Mouse (Mus musculus): Measurements from ENCODE around the gene Tnnc1. TPM values are rescaled to one million over a fixed set of nuclear protein-coding genes. Genes with fewer than 3 reads are reported as not detected.

Tnnc1 gene
- polyA plus RNA-seq, 1 experiment from 2014 or later, result 3.2 TPM

DNA sequence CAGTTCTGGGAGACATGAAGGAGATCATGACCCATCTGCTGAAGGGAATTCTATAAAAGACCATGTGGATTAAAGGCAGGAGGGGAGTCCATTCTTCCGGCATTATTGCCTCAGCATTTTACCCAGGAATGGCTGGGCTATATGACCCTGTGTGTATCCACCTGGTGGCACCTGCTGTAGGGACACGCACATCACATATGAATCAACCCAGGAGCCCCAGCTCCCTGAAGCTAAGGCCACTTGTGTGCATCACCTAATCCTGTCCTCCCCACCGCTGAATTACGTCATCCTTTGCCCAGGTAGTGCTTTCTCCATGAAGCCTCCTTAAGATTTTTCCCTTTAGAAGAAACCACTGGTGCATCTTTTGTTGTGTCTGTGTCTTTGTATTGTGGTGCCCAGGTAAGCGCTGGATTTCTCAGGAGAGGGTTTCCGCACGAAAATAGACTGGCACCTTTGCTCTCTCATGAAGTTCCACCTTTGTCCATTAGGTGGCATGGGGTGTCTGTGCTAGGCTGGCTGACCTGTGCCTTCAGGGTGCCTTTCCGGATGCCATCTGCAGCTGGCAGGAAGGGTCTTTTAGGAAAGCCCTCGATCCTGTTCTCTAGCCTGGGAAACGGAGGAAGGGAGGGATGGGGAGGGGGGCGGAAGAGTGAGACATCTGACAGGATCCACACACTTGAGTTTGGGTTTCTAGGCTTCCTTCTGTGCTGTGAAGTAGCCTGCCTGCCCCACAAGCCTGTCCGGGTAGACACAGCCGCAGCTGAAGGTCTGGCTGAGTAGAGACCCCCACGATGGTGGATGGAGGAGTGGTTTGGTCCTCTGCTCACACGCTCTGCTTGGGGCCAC is 7.3 kb downstream of the Tnnc1 start:
- Histone ChIP-seq H3K9me3 (ENCODE audit: control insufficient read depth, low read length) (no peaks in the 10 kb centered on the region), H3K9ac (peak overlapping the region; percentile 28; the same call in 1 of the 2 replicates), H3K4me2 (replicated peaks) (0 out of 2 replicates have a peak overlapping the region, but pooled peaks have one; percentile 6), H3K27ac (no peak overlapping the region), H3K4me3 (replicated peaks; ENCODE audit: low read length) (no peak overlapping the region), H3K4me1 (replicated peaks; ENCODE audit: control insufficient read depth, insufficient read depth, low read length) (peaks cover 14% of the 10 kb centered on the region), H3K36me3 (replicated peaks; ENCODE audit: control insufficient read depth, insufficient read depth) (no peaks in the 10 kb centered on the region), H3K27me3 (ENCODE audit: control insufficient read depth, insufficient read depth, low read length) (no peaks in the 10 kb centered on the region)
- peak; percentile 83 for DNase-seq (ENCODE audit: low spot score)
- 32% methylated on average over 15 of the region's 15 CpGs for WGBS
- ATAC-seq (ENCODE audit: low FRiP score), result peak; percentile 73

DNA sequence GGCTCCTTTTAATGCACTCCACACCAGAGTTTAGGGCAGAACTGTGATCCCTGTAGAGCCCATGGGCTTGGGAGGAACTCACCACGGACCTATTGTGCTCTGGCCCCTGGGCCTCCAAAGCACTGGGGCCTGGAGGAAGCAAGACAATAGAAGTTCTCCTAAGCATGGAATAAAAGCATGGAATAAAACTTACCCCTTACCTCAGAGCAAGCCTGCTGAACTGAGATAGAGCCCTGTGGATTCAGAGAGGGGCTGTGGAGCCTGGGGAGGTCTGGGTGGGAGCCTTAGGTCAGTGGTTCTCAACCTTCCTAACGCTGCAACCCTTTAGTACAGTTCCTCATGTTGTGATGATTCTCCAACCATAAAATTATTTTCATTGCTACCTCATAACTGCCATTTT is 8.7 kb downstream of the Tnnc1 start, which contains the start of gene Nisch:
Gene Nisch (minus strand): TSS at position 101 of the 400 bp plus-strand sequence.
- H3K9ac ChIP-seq, result peak within 1 kb of the TSS; percentile 37; the same call in 1 of the 2 replicates
- H3K4me3 ChIP-seq (replicated peaks; ENCODE audit: low read length), result no peak within 1 kb of the TSS
- H3K4me1 ChIP-seq (replicated peaks; ENCODE audit: control insufficient read depth, insufficient read depth, low read length), result peaks cover 14% of the 10 kb centered on the region
- WGBS, result 61% methylated on average over 2 of the region's 2 CpGs
- 0 out of 2 replicates have a peak within 1 kb of the TSS, but pooled peaks have one; percentile 11 for H3K27ac ChIP-seq
- no peaks in the 10 kb centered on the region for H3K36me3 ChIP-seq (replicated peaks; ENCODE audit: control insufficient read depth, insufficient read depth)
- H3K9me3 ChIP-seq (ENCODE audit: control insufficient read depth, low read length), result no peaks in the 10 kb centered on the region
- 0 out of 2 replicates have a peak within 1 kb of the TSS, but pooled peaks have one; percentile 6 for H3K4me2 ChIP-seq (replicated peaks)
- DNase-seq (ENCODE audit: low spot score) (no peak), ATAC-seq (ENCODE audit: low FRiP score) (no peak)
- H3K27me3 ChIP-seq (ENCODE audit: control insufficient read depth, insufficient read depth, low read length), result no peaks in the 10 kb centered on the region

DNA sequence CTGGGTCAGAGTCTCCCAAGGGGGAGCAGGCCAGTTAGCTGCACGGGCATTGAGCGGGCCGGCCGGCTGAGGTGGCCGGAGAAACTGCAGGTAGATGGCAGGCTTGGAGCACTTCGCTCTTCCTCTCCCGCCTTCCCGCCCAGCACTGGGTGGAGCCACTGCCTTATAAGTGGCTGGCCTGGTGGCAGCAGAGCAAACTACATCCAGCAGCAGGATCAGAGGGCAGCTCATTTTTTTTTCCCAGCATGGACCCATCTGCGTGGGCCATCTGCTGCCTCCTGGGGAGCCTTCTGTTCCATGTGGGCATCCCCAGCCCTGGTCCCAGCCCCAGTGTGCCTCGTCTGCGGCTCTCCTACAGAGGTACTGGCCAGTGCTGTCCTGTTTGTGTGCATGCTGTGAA is 9.6 kb downstream of the Tnnc1 start, which contains the start of gene Sema3g:
Gene Sema3g (plus strand): TSS at position 195 of the 400 bp plus-strand sequence.
- Histone ChIP-seq H3K4me2 (replicated peaks) (0 out of 2 replicates have a peak within 1 kb of the TSS, but pooled peaks have one; percentile 5), H3K4me3 (replicated peaks; ENCODE audit: low read length) (no peak within 1 kb of the TSS), H3K27me3 (ENCODE audit: control insufficient read depth, insufficient read depth, low read length) (no peaks in the 10 kb centered on the region), H3K36me3 (replicated peaks; ENCODE audit: control insufficient read depth, insufficient read depth) (no peaks in the 10 kb centered on the region), H3K9ac (peak within 1 kb of the TSS; percentile 37; the same call in 1 of the 2 replicates), H3K9me3 (ENCODE audit: control insufficient read depth, low read length) (no peaks in the 10 kb centered on the region), H3K27ac (0 out of 2 replicates have a peak within 1 kb of the TSS, but pooled peaks have one; percentile 11), H3K4me1 (replicated peaks; ENCODE audit: control insufficient read depth, insufficient read depth, low read length) (peaks cover 14% of the 10 kb centered on the region)
- WGBS, result 5% methylated on average over 11 of the region's 11 CpGs
- peak; percentile 38 for DNase-seq (ENCODE audit: low spot score)
- ATAC-seq (ENCODE audit: low FRiP score), result 0 out of 2 replicates have a peak, but pooled peaks have one; percentile 29

DNA sequence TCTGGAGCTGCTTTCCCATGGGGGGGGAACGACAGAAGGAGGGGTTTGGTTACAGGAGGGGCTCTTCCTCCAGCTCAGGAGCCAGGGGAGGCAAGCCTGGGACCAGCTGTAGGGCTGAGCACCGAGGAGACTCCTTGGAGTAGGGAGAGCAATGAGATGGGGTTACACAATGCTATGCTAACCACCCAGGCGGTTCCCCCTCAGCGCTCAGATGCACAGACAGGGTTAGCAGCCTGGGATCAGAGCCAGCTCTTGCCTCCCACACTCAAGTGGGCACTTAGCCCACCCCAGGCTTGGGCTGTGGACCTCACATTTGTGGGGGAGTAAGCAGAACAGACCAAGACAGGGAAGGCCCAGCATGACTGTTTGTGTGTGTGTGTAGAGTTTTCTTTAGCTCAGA is 18.9 kb downstream of the Tnnc1 start:
- no peak overlapping the region for H3K27ac ChIP-seq

DNA sequence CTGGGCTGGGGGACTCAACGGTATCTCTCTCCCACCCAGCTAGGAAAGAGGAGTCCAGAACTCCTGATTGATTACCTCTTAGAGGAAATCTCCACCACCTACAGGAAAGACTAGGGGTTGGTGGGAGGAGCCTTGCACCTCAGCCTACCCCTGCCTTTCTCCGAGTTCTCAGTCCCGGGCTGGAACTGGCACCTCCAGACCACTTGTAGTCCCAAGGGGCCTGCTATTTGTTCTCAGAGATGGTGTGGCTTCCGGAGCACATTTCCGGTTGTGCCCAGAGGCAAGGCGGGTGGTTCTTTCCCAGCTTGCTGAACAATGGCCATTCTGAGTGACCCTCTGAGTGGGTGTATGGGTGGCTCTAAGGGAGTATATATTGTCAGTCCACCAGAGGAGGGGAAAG is 20.1 kb downstream of the Tnnc1 start:
- no peak overlapping the region for H3K4me3 ChIP-seq (replicated peaks; ENCODE audit: low read length)
- no peaks in the 10 kb centered on the region for H3K4me1 ChIP-seq (replicated peaks; ENCODE audit: control insufficient read depth, insufficient read depth, low read length)
- no peak overlapping the region for H3K27ac ChIP-seq
- H3K9me3 ChIP-seq (ENCODE audit: control insufficient read depth, low read length), result no peaks in the 10 kb centered on the region
- no peaks in the 10 kb centered on the region for H3K36me3 ChIP-seq (replicated peaks; ENCODE audit: control insufficient read depth, insufficient read depth)
- no peaks in the 10 kb centered on the region for H3K27me3 ChIP-seq (ENCODE audit: control insufficient read depth, insufficient read depth, low read length)
- DNase-seq (ENCODE audit: low spot score) (no peak), ATAC-seq (ENCODE audit: low FRiP score) (no peak)
- H3K4me2 ChIP-seq (replicated peaks), result no peak overlapping the region
- 73% methylated on average over 6 of the region's 6 CpGs for WGBS
- H3K9ac ChIP-seq, result no peak overlapping the region

More for the DNA sequence above, 18.9 kb downstream of the Tnnc1 start:
- H3K27me3 ChIP-seq (ENCODE audit: control insufficient read depth, insufficient read depth, low read length), result no peaks in the 10 kb centered on the region
- DNase-seq (ENCODE audit: low spot score), result no peak
- H3K4me2 ChIP-seq (replicated peaks), result no peak overlapping the region
- no peaks in the 10 kb centered on the region for H3K36me3 ChIP-seq (replicated peaks; ENCODE audit: control insufficient read depth, insufficient read depth)
- no peaks in the 10 kb centered on the region for H3K4me1 ChIP-seq (replicated peaks; ENCODE audit: control insufficient read depth, insufficient read depth, low read length)
- peak; percentile 57; the same call in 1 of the 2 replicates for ATAC-seq (ENCODE audit: low FRiP score)
- H3K9ac ChIP-seq, result no peak overlapping the region
- H3K9me3 ChIP-seq (ENCODE audit: control insufficient read depth, low read length), result no peaks in the 10 kb centered on the region
- WGBS, result 64% methylated on average over 4 of the region's 4 CpGs
- H3K4me3 ChIP-seq (replicated peaks; ENCODE audit: low read length), result no peak overlapping the region

DNA sequence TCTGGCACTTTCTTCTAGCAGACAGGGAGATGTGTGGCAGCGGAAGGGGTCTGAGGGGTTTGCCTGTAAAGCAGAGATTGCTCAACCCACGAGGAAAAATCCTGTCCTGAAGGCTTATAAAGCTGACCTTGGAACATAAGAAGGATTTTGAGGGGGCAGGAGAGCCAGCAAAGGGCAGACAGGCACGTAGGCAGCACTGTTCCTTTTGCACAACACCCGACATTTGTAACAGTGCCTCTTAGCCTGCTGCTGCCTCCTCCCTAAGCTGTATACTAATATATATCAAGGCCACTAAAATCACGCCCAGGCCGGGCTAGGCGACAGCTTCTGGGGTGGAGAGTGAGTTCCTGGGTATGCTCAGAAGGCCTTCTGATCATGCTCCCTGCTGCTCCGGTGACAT is 22.3 kb downstream of the Tnnc1 start:
- WGBS, result 76% methylated on average over 8 of the region's 8 CpGs

DNA sequence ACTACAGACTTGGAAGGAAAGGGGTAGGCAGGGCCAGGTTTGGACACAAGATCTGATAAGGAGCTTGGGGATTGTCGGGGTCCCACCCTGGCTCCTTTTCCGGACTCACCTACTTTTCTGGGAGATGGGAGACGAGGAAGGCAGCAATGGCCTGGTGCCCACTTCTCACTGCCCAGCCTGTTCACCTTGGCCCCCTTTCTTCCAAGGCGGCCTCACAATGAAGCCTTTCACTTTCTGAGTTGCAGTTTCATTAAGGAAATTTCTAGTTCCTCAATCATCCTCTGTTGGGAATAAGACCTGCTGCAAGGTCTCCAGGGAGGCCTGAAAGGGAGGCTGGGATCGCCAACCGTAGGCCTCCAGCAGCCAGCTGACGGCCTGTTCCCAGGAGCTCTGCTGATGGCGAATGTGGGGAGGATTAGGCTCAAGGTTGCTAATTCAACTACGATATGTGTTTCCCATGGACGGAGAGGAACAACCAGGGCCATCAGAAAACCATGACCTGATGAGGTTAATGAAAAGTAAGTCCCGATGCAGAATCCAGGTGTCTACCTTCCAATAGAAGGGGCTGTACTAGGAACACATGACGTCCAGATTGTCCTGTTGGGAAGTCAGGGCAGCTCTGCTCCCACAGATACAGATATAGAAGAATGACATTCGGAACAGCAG is 24.4 kb downstream of the Tnnc1 start:
- Histone ChIP-seq H3K4me2 (replicated peaks) (no peak overlapping the region), H3K36me3 (replicated peaks; ENCODE audit: control insufficient read depth, insufficient read depth) (no peaks in the 10 kb centered on the region), H3K27me3 (ENCODE audit: control insufficient read depth, insufficient read depth, low read length) (no peaks in the 10 kb centered on the region), H3K9me3 (ENCODE audit: control insufficient read depth, low read length) (no peaks in the 10 kb centered on the region), H3K9ac (no peak overlapping the region), H3K27ac (no peak overlapping the region), H3K4me3 (replicated peaks; ENCODE audit: low read length) (no peak overlapping the region), H3K4me1 (replicated peaks; ENCODE audit: control insufficient read depth, insufficient read depth, low read length) (0 out of 2 replicates have a peak, but pooled peaks cover 3% of the 10 kb centered on the region)
- 83% methylated on average over 13 of the region's 13 CpGs for WGBS
- no peak for DNase-seq (ENCODE audit: low spot score)
- ATAC-seq (ENCODE audit: low FRiP score), result no peak

More for the DNA sequence above, 22.3 kb downstream of the Tnnc1 start:
- Histone ChIP-seq H3K27ac (no peak overlapping the region), H3K4me1 (replicated peaks; ENCODE audit: control insufficient read depth, insufficient read depth, low read length) (0 out of 2 replicates have a peak, but pooled peaks cover 3% of the 10 kb centered on the region), H3K4me2 (replicated peaks) (no peak overlapping the region), H3K9me3 (ENCODE audit: control insufficient read depth, low read length) (no peaks in the 10 kb centered on the region), H3K9ac (no peak overlapping the region), H3K4me3 (replicated peaks; ENCODE audit: low read length) (no peak overlapping the region), H3K27me3 (ENCODE audit: control insufficient read depth, insufficient read depth, low read length) (no peaks in the 10 kb centered on the region), H3K36me3 (replicated peaks; ENCODE audit: control insufficient read depth, insufficient read depth) (no peaks in the 10 kb centered on the region)
- DNase-seq (ENCODE audit: low spot score) (no peak), ATAC-seq (ENCODE audit: low FRiP score) (no peak)

DNA sequence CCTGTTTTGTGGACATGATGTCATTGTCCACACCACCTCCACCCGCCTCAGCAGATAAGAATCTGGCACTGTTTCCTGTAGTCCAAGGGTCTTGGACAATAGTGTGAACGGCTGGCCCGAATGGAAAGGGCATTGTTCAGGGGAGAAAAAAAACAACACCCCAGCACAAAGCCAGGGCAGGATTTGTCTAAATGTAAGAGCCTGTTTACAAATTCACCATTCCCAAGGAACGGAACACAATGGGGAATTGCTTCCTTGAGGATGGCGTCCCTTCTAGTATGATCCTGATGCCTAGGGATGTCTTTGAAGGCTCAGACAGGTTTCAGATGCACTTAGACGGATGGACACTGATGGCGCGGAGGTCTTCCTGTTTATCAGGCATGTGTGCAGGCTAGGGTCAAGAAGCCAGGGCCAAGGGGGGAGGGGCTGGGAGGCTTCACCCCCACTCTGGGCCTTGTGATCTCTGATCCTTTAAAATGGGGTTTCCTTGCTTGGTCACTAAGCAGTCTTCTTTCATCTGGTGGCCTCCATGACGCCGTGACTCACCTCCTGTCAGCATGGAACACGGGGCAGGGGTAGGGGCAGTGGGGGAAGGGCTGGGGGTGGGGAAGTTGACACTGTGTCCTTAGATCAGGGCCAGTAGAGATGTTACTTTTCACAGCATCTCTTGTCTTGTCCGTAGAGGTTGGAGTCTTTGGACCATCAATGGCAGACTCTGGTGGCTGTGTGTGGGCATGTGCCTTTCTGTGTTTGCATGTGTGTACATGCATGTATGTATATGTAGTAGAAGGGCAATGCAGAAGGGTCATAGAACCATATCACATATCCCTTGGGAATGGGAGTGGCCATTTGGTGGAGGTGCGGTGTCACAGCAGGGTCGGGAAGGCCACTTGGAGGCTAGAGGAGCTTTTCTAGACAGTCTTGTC is 25.2 kb downstream of the Tnnc1 start:
- 0 out of 2 replicates have a peak, but pooled peaks cover 3% of the 10 kb centered on the region for H3K4me1 ChIP-seq (replicated peaks; ENCODE audit: control insufficient read depth, insufficient read depth, low read length)
- H3K27me3 ChIP-seq (ENCODE audit: control insufficient read depth, insufficient read depth, low read length), result no peaks in the 10 kb centered on the region
- no peak overlapping the region for H3K27ac ChIP-seq
- no peak overlapping the region for H3K9ac ChIP-seq
- no peak overlapping the region for H3K4me2 ChIP-seq (replicated peaks)
- H3K9me3 ChIP-seq (ENCODE audit: control insufficient read depth, low read length), result no peaks in the 10 kb centered on the region
- ATAC-seq (ENCODE audit: low FRiP score) (peak; percentile 51; the same call in 1 of the 2 replicates), DNase-seq (ENCODE audit: low spot score) (no peak)
- no peak overlapping the region for H3K4me3 ChIP-seq (replicated peaks; ENCODE audit: low read length)
- 85% methylated on average over 14 of the region's 14 CpGs for WGBS
- no peaks in the 10 kb centered on the region for H3K36me3 ChIP-seq (replicated peaks; ENCODE audit: control insufficient read depth, insufficient read depth)

All from hindbrain, embryonic 14.5 days (tissue).